Mouse (Mus musculus) hindbrain, embryonic 16.5 days (tissue): ENCODE measurements around the gene Ccdc127. TPM values are rescaled to one million over a fixed set of nuclear protein-coding genes. Genes with fewer than 3 reads are reported as not detected.
A peak's percentile ranks its signal among the peaks of the same experiment; 100 is the strongest.

Source experiments
- ATAC-seq: fragments of 200-750 bp; cut with Nextera tagmentation; 2 replicates; pipeline ENCODE4 v1.8.0; 2017; ENCODE audit warnings: moderate TSS enrichment, moderate library complexity
- H3K27ac ChIP-seq: fragments of 300-500 bp; sonication (generic); 2 replicates; pipeline ENCODE4 v1.5.1; 2014; ENCODE audit warnings: low read depth, mild to moderate bottlenecking, control low read depth, low read length, moderate library complexity
- H3K27me3 ChIP-seq: fragments of 300-500 bp; sonication (generic); replicated peaks from 2 replicates; pipeline ENCODE4 v1.6.1; 2014; ENCODE audit warnings: low read length; ENCODE audit not compliant: control insufficient read depth, insufficient read depth
- H3K36me3 ChIP-seq: fragments of 300-500 bp; sonication (generic); 2 replicates; pipeline ENCODE4 v1.6.1; 2014; ENCODE audit warnings: mild to moderate bottlenecking, low read length, moderate library complexity, mixed read lengths; ENCODE audit not compliant: control insufficient read depth, insufficient read depth
- H3K4me1 ChIP-seq: fragments of 300-500 bp; sonication (generic); 2 replicates; pipeline ENCODE4 v1.6.1; 2014; ENCODE audit warnings: low read depth, low read length; ENCODE audit not compliant: control insufficient read depth, insufficient read depth
- H3K4me2 ChIP-seq: fragments of 300-500 bp; sonication (generic); 2 replicates; pipeline ENCODE4 v1.6.1; 2014; ENCODE audit warnings: mild to moderate bottlenecking, low read length, control low read depth, moderate library complexity
- H3K4me3 ChIP-seq: fragments of 300-500 bp; sonication (generic); 2 replicates; pipeline ENCODE4 v1.5.1; 2014; ENCODE audit warnings: mild to moderate bottlenecking, low read length, control low read depth, moderate library complexity
- H3K9ac ChIP-seq: fragments of 300-500 bp; sonication (generic); 2 replicates; pipeline ENCODE4 v1.6.1; 2014; ENCODE audit warnings: low read depth, mild to moderate bottlenecking, control low read depth, low read length, moderate library complexity
- H3K9me3 ChIP-seq: fragments of 300-500 bp; sonication (generic); 2 replicates; pipeline ENCODE4 v1.6.1; 2014; ENCODE audit warnings: mild to moderate bottlenecking, low read length, moderate library complexity; ENCODE audit not compliant: control insufficient read depth
- WGBS: fragments of 180-500 bp; shearing (Covaris S2); extraction: QIAGEN DNeasy Blood & Tissue Kit; methylation state at CpG from one replicate; pipeline ENCODE4 v1.1.7; 2014; 5-methylcytosine and 5-hydroxymethylcytosine counted together
- microRNA counts: library from miRNA; unstranded; fragments of <30 nt; microRNA quantifications from one replicate; lab custom pipeline; 2016
- microRNA-seq: library from miRNA; unstranded; fragments of <30 nt; microRNA quantifications from one replicate; pipeline ENCODE4, GENCODE M21; 2017
- polyA plus RNA-seq: library from polyadenylated mRNA; unstranded; fragments of >200 nt; fragmentation: Nextera tagmentation; extraction: Ambion mirVana; gene quantifications from 2 replicates; pipeline ENCODE4 v1.2.1, GENCODE M21; 2015

The Ccdc127 gene
- polyA plus RNA-seq, 1 experiment from 2014 or later = 44.3 TPM

DNA sequence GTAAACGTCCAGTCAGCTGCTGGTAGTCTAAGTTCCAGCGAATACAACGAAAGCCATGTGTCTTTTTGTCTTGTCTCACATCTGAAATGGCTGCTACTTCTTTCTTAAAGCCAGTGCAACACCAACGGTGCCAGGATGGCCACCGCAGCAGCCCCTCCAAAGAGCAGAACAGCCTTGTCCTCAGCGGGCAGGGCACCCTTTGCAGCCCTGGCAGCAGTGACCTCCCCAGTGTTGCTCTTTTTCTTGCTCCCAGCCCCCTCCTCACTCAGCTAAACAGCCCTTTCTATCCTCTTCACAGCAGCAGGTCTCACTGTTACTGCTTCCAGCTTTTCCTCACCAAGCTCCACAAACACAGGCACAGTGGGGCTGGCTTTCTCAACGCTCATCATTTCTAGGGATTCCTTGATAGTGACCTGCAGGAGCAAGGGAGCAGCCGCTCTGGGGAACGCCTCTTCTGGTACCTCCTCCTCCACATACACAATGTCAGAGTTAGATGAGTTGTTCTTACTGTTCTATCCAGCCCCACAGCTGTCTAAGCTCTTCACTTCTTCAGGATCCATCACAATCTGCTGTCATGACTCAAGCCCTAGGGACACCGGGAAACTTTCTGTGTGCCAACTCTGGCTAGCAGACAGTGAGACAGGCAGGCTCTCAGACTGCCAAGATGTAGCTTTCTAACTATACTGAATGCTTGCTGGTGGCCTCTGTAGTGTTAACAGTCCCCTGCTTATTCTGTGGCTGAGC is 31.6 kb downstream of the Ccdc127 start:
- no peaks in the 10 kb centered on the region for H3K27me3 ChIP-seq
- 0 out of 2 replicates have a peak, but pooled peaks cover 3% of the 10 kb centered on the region for H3K36me3 ChIP-seq
- H3K4me1 ChIP-seq = peaks cover 10% of the 10 kb centered on the region
- no peak overlapping the region for H3K4me3 ChIP-seq
- ATAC-seq = peak; percentile 88
- H3K4me2 ChIP-seq = peak overlapping the region; percentile 16
- H3K27ac ChIP-seq = peak overlapping the region; percentile 39; the same call in 1 of the 2 replicates
- peak overlapping the region; percentile 9 for H3K9ac ChIP-seq
- 66% methylated on average over 10 of the region's 10 CpGs for WGBS
- H3K9me3 ChIP-seq = no peaks in the 10 kb centered on the region

DNA sequence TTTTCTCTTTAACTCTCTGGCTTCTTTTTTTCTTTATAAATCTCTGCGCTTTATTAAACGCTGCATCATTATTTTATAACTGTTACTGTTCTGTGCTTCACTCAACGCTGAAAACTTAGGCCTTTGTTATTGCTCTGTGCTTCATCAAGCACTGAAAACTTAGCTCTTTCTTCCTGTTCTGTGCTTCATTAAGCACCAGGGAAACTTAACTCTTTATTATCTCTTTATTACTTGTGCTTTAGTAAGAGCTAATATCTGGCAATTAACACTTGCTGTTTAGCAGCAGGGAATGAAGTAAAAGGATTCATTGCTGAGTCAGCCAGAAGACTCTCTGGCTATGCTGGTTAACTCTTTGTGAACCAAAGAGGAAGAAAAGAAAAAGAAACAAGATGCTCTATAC is 32.2 kb downstream of the Ccdc127 start:
- Histone ChIP-seq H3K27ac (no peak overlapping the region), H3K9me3 (no peaks in the 10 kb centered on the region), H3K4me2 (peak overlapping the region; percentile 16), H3K9ac (peak overlapping the region; percentile 9; the same call in 1 of the 2 replicates), H3K27me3 (no peaks in the 10 kb centered on the region), H3K4me1 (peaks cover 10% of the 10 kb centered on the region), H3K4me3 (no peak overlapping the region), H3K36me3 (0 out of 2 replicates have a peak, but pooled peaks cover 3% of the 10 kb centered on the region)
- WGBS = 49% methylated on average over 3 of the region's 3 CpGs
- peak; percentile 58 for ATAC-seq

DNA sequence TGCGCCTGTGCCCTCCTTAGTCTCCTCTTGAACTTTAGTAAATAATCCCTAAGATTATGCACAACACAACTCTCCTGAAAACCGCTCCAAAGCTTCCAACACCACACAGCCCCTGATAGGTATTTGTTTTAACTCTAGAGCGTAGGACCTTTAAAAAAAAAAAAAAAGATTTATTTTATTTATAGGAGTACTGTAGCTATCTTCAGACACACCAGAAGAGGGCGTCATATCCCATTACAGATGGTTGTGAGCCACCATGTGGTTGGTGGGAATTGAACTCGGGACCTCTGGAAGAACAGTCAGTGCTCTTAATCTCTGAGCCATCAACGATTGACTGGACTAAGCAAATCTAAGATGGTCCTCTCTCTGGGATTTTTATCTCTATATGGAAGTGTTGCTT is 39.6 kb downstream of the Ccdc127 start:
- H3K27ac ChIP-seq = no peak overlapping the region
- no peaks in the 10 kb centered on the region for H3K27me3 ChIP-seq
- 67% methylated on average over 6 of the region's 6 CpGs for WGBS
- H3K4me3 ChIP-seq = peak overlapping the region; percentile 51
- H3K9me3 ChIP-seq = no peaks in the 10 kb centered on the region
- peak; percentile 15 for ATAC-seq
- no peaks in the 10 kb centered on the region for H3K36me3 ChIP-seq
- H3K4me2 ChIP-seq = peak overlapping the region; percentile 53
- H3K4me1 ChIP-seq = peaks cover 5% of the 10 kb centered on the region; the same call in 1 of the 2 replicates
- no peak overlapping the region for H3K9ac ChIP-seq

DNA sequence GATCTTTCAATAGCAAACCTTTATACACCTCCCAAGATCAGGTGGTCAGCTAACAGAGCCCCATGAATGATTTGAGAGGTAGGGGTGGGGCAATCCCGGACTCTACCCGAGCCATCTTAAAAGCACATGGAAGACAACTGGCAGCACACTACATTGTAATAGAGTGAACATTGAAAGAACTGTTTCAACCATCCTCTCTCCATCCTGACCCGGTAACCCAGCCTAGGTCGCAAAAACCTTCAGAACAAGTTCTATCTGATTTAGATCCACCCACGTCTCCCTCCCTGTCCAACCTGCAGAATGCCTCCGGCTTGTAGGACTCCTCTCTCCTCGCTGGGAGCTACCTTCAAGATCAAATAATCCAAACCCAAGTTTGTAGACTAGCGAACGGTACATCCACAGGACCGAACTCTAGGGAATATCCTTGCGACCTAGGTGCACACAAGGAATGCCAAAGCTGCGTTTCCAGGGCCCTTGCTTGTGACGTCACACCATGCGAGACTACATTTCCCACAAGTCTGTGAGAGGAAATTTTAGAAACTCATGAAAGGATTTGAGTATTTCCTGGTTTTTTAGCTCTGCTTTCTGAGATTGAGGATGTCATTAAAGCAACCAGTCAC is 40.4 kb downstream of the Ccdc127 start, which contains the start of gene Zfp72:
TSS of gene Zfp72 (minus strand) at position 466 of the 620 bp plus-strand sequence.
- Histone ChIP-seq H3K36me3 (no peaks in the 10 kb centered on the region), H3K27me3 (no peaks in the 10 kb centered on the region), H3K4me3 (peak within 1 kb of the TSS; percentile 51), H3K4me2 (peak within 1 kb of the TSS; percentile 53), H3K27ac (0 out of 2 replicates have a peak within 1 kb of the TSS, but pooled peaks have one; percentile 46), H3K9me3 (no peaks in the 10 kb centered on the region), H3K9ac (peak within 1 kb of the TSS; percentile 57), H3K4me1 (peaks cover 5% of the 10 kb centered on the region; the same call in 1 of the 2 replicates)
- 1% methylated on average over 14 of the region's 14 CpGs for WGBS
- peak; percentile 95 for ATAC-seq

DNA sequence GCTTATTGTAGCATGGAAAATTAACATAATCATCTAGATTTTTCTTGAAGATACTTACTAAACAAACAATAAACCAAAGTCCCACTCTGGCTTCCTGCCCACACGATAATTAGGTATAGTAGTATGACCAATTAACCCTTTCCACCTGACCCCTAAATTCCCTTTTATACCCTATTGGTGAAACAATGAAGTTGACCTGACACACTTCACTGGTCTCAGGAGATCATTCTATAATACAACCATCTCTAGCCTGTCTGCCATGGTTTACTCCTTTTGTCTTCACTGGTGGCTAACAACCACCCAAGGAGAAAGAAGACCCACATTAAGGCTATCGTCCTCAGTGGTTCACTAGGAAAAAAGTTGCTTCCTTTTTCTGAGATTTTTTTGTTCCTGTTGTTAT is 41.0 kb downstream of the Ccdc127 start:
- H3K9me3 ChIP-seq = no peaks in the 10 kb centered on the region
- H3K9ac ChIP-seq = no peak overlapping the region
- H3K27ac ChIP-seq = no peak overlapping the region
- no peaks in the 10 kb centered on the region for H3K27me3 ChIP-seq
- no peak overlapping the region for H3K4me2 ChIP-seq
- peaks cover 5% of the 10 kb centered on the region; the same call in 1 of the 2 replicates for H3K4me1 ChIP-seq
- no peak overlapping the region for H3K4me3 ChIP-seq
- 79% methylated on average over 2 of the region's 2 CpGs for WGBS
- peak; percentile 18; the same call in 1 of the 2 replicates for ATAC-seq
- no peaks in the 10 kb centered on the region for H3K36me3 ChIP-seq

GRCm38 (mm10) chr13:74399298-74399839 is 49.3 kb downstream of the Ccdc127 start, which contains the start of gene Ftl1-ps1:
Ftl1-ps1 (plus strand) TSS chr13:74399694.
- Histone ChIP-seq H3K9me3 (no peaks in the 10 kb centered on the region), H3K4me3 (no peak within 1 kb of the TSS), H3K36me3 (no peaks in the 10 kb centered on the region), H3K27ac (no peak within 1 kb of the TSS), H3K9ac (no peak within 1 kb of the TSS), H3K4me2 (peak within 1 kb of the TSS; percentile 27), H3K27me3 (no peaks in the 10 kb centered on the region), H3K4me1 (no peaks in the 10 kb centered on the region)
- WGBS = 11% methylated on average over 11 of the region's 11 CpGs
- no peak for ATAC-seq

MicroRNA genes within 50 kb of the gene (microRNA counts, 519-probe panel; counts per million panel counts)
- not detected for microRNA mmu-miR-692 (lab: Ali Mortazavi, UCI)

Small RNAs within 50 kb of the gene (microRNA-seq; reads per million reads assigned to microRNA genes)
- gene Mir692-3 = not detected

Other genes starting within 250 kb of the Ccdc127 start
- 0.20 and 0.64 TPM in 2 replicates for gene Slc9a3, start 228.9 kb upstream of the Ccdc127 start, polyA plus RNA-seq
- 117 and 118 TPM in 2 replicates for gene Exoc3, start 141.6 kb upstream of the Ccdc127 start, polyA plus RNA-seq
- gene Ahrr, start 58.0 kb upstream of the Ccdc127 start, polyA plus RNA-seq = 0.41 and 0.71 TPM in 2 replicates
- 119 and 126 TPM in 2 replicates for gene Pdcd6, start 32.7 kb upstream of the Ccdc127 start, polyA plus RNA-seq
- 262 and 265 TPM in 2 replicates for gene Sdha, start within 50 bp of the Ccdc127 start, polyA plus RNA-seq
- not detected in 2 replicates for gene Lrrc14b, start 13.7 kb downstream of the Ccdc127 start, polyA plus RNA-seq
- 8.5 and 9.0 TPM in 2 replicates for gene Zfp72, start 40.5 kb downstream of the Ccdc127 start, polyA plus RNA-seq
- 71.5 and 222 TPM in 2 replicates for gene Ftl1-ps1, start 49.4 kb downstream of the Ccdc127 start, polyA plus RNA-seq
- gene Zfp825, start 143.7 kb downstream of the Ccdc127 start, polyA plus RNA-seq = 15.4 and 16.2 TPM in 2 replicates